Mouse (Mus musculus): ENCODE measurements at regions not wholly inside any gene's neighbourhood (a gene's known extent, or its start where the extent isn't known, plus 50 kb on each side); places are given as distances from the start of the nearest gene placed in this dataset.

DNA sequence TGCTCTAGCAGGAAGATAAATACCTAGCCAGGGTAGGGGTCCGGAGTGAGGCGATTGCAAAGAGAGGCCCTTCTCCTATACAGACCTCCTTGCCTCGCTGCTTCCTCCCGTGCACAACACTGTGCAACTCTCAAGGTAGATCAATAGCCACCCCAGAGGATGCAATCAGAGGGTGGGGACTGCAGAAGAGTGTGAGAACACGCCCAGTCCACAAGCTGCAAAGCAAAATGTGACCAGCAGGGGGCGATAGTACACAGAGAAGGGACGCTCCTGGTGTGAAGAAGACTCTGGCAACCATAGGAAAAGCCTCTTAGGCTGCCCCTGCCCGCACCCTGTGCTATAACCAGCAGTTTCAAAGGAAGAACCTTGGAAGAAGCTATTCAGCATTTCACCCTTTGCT is 2588.4 kb upstream of the 5930422O12Rik start:
- TF ChIP-seq CTCF (IDR thresholded peaks at IDR 0.05; ENCODE audit: borderline replicate concordance, insufficient read depth, low read length) (peak; percentile 63; the same call in 1 of the 2 replicates), POLR2A (IDR thresholded peaks at IDR 0.05; ENCODE audit: low read depth, low read length) (no peak)

Measured in embryonic fibroblast, embryonic 13.5 days (primary cell).